ENCODE assay signal across 12 mouse cellular contexts in the genomic region with DNA sequence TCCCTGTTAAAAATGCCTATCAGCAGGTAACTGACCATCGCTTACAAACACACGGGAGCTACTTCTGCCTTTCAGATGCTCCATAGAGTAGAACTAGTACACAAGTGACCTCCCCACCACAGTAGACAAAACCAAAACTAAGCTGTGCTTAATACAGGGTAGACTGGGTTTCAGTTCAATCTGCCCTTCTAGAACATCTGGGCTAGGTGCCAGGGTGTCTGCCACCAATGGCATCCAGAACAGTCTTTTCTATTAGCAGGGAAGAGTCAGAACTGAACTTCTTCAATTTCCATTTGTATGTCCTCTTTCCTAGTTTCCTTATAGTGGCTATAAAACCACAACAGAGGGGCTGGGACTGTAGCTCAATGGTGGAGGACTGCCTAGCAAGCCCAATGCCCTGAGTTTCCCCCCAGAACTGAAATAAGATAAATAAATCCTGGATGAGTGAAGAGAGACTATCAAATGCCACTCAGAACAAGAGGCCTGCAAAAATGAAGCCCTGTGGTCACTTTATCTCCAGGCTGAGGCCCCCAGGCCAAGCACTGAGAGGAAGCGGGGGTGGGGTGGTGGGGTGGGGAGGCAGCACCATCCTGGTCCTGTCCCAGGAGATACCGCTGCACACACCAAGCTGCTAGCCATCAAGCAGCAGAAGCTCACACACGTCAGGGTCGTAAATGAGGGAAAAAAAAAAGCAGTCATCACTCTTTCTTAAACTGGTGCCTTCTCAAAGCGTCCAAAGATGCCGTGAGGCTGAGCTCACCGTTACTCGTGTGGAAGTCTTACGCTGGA. TPM values are rescaled to one million over a fixed set of nuclear protein-coding genes. Genes with fewer than 3 reads are reported as not detected.
DNase-seq lines count a peak whose midpoint lies in the region; ATAC-seq and TF ChIP-seq lines count a peak whose summit lies in the region.
"Had no signal": no experiment of that assay in that cellular context is flagged by ENCODE, and none has a peak within 500 bp of the region (broad histone marks: within the 10 kb centered on the region; RNA-seq: fewer than 3 reads in every experiment).

No protein-coding gene starts in this region.

- DNase-seq in intestine, embryonic 14.5 days (ENCODE audit: low spot score) = no peak
- no peak for DNase-seq in liver, embryonic 14.5 days (ENCODE audit: low read depth in 3 of 3, low spot score in 3 of 3)
- DNase-seq in spleen, postnatal 10 days (ENCODE audit: low spot score in 2 of 2) = no peak
- DNase-seq: cerebellum, adult 2 months; right cerebral cortex, postnatal 14 days had no signal

- H3K27ac ChIP-seq in intestine, embryonic 14.5 days (ENCODE audit: low read depth) = peak overlapping the region; percentile 54; the same call in 1 of the 2 replicates
- no peak overlapping the region for H3K27ac ChIP-seq in intestine, postnatal 0 days (ENCODE audit: low read depth, low read length)
- peak overlapping the region; percentile 19; the same call in 1 of the 2 replicates for H3K27ac ChIP-seq in bone marrow macrophage, adult 2 months (ENCODE audit: insufficient read depth, low read depth, low read length)
- H3K27ac ChIP-seq in heart, embryonic 16.5 days (ENCODE audit: low read length) = peak overlapping the region; percentile 13
- no peak overlapping the region for H3K27ac ChIP-seq in liver, embryonic 14.5 days
- H3K27ac ChIP-seq in hindbrain, embryonic 12.5 days = no peak overlapping the region
- H3K27ac ChIP-seq: liver, embryonic 15.5 days; midbrain, embryonic 15.5 days; neural tube, embryonic 12.5 days had no signal

- no peak overlapping the region for H3K4me2 ChIP-seq in intestine, embryonic 14.5 days (ENCODE audit: low read length)
- H3K4me2 ChIP-seq in intestine, postnatal 0 days (replicated peaks; ENCODE audit: low read depth) = no peak overlapping the region
- no peak overlapping the region for H3K4me2 ChIP-seq in heart, embryonic 16.5 days (ENCODE audit: low read depth, low read length)
- H3K4me2 ChIP-seq in liver, embryonic 14.5 days (ENCODE audit: low read depth) = no peak overlapping the region
- H3K4me2 ChIP-seq in hindbrain, embryonic 12.5 days (replicated peaks) = no peak overlapping the region
- H3K4me2 ChIP-seq: liver, embryonic 15.5 days; midbrain, embryonic 15.5 days; neural tube, embryonic 12.5 days had no signal

- no peak for TF ChIP-seq CTCF in intestine, postnatal 0 days (IDR thresholded peaks at IDR 0.05; ENCODE audit: low read depth)
- no peak for TF ChIP-seq CTCF in bone marrow macrophage, adult 2 months (IDR thresholded peaks at IDR 0.05; ENCODE audit: low read depth, low read length)
- no peak for TF ChIP-seq CTCF in liver, embryonic 14.5 days (IDR thresholded peaks at IDR 0.05; ENCODE audit: low read depth)

- H3K4me1 ChIP-seq in intestine, embryonic 14.5 days (replicated peaks; ENCODE audit: control insufficient read depth, insufficient read depth, low read length) = peaks cover 7% of the 10 kb centered on the region
- H3K4me1 ChIP-seq in intestine, postnatal 0 days (replicated peaks; ENCODE audit: control insufficient read depth, insufficient read depth, low read length) = no peaks in the 10 kb centered on the region
- H3K4me1 ChIP-seq in bone marrow macrophage, adult 2 months (ENCODE audit: control insufficient read depth, insufficient read depth, low read length) = peaks cover 26% of the 10 kb centered on the region
- peaks cover 7% of the 10 kb centered on the region; the same call in 1 of the 2 replicates for H3K4me1 ChIP-seq in heart, embryonic 16.5 days (ENCODE audit: control insufficient read depth, insufficient read depth, low read length)
- peaks cover 0 to 15% of the 10 kb centered on the region in 2 experiments; a peak in 3 of 4 replicates for H3K4me1 ChIP-seq in liver, embryonic 14.5 days (replicated peaks; ENCODE audit: control insufficient read depth in 2 of 2, insufficient read depth in 2 of 2, low read length in 1 of 2)
- H3K4me1 ChIP-seq in hindbrain, embryonic 12.5 days = peaks cover 6% of the 10 kb centered on the region; the same call in 1 of the 2 replicates
- H3K4me1 ChIP-seq: midbrain, embryonic 15.5 days; neural tube, embryonic 12.5 days had no signal

- no peaks in the 10 kb centered on the region for H3K9me3 ChIP-seq in intestine, embryonic 14.5 days (ENCODE audit: control insufficient read depth, low read length)
- H3K9me3 ChIP-seq in intestine, postnatal 0 days (ENCODE audit: control insufficient read depth) = no peaks in the 10 kb centered on the region
- H3K9me3 ChIP-seq in heart, embryonic 16.5 days (replicated peaks; ENCODE audit: control insufficient read depth, low read length) = no peaks in the 10 kb centered on the region
- no peaks in the 10 kb centered on the region for H3K9me3 ChIP-seq in liver, embryonic 14.5 days (ENCODE audit: control insufficient read depth, low read length)
- no peaks in the 10 kb centered on the region for H3K9me3 ChIP-seq in hindbrain, embryonic 12.5 days (replicated peaks)
- H3K9me3 ChIP-seq: liver, embryonic 15.5 days; midbrain, embryonic 15.5 days; neural tube, embryonic 12.5 days had no signal

- WGBS in intestine, embryonic 14.5 days = 51% methylated on average over 11 of the region's 11 CpGs
- 70% methylated on average over 11 of the region's 11 CpGs for WGBS in intestine, postnatal 0 days
- WGBS in heart, embryonic 16.5 days = 54% methylated on average over 11 of the region's 11 CpGs
- WGBS in liver, embryonic 14.5 days (ENCODE audit: insufficient replicate concordance) = 21% methylated on average over 11 of the region's 11 CpGs
- 86% methylated on average over 11 of the region's 11 CpGs for WGBS in hindbrain, embryonic 12.5 days

- no peak for TF ChIP-seq POLR2A in bone marrow macrophage, adult 2 months (IDR thresholded peaks at IDR 0.05; ENCODE audit: borderline replicate concordance, low read depth, low read length)

- no peak for ATAC-seq in intestine, embryonic 14.5 days (replicated peaks; ENCODE audit: low FRiP score, low TSS enrichment, low read depth)
- ATAC-seq in intestine, postnatal 0 days = no peak
- ATAC-seq in heart, embryonic 16.5 days (replicated peaks; ENCODE audit: extremely low read depth, insufficient read depth, low FRiP score) = no peak
- ATAC-seq in liver, embryonic 14.5 days (ENCODE audit: insufficient read depth) = peak; percentile 63
- ATAC-seq in hindbrain, embryonic 12.5 days (ENCODE audit: low FRiP score) = no peak
- ATAC-seq: midbrain, embryonic 15.5 days had no signal

- no peak for TF ChIP-seq EP300 in liver, embryonic 14.5 days (IDR thresholded peaks at IDR 0.05; ENCODE audit: low read depth)

- H3K4me3 ChIP-seq in intestine, embryonic 14.5 days (ENCODE audit: low read depth, low read length) = no peak overlapping the region
- no peak overlapping the region for H3K4me3 ChIP-seq in intestine, postnatal 0 days (ENCODE audit: low read depth, low read length)
- no peak overlapping the region for H3K4me3 ChIP-seq in bone marrow macrophage, adult 2 months (ENCODE audit: insufficient read depth, low read length)
- no peak overlapping the region for H3K4me3 ChIP-seq in heart, embryonic 16.5 days (ENCODE audit: low read length)
- H3K4me3 ChIP-seq in liver, embryonic 14.5 days (ENCODE audit: insufficient read depth in 1 of 2, low read depth in 2 of 2, low read length in 2 of 2) = no peak overlapping the region
- no peak overlapping the region for H3K4me3 ChIP-seq in hindbrain, embryonic 12.5 days
- H3K4me3 ChIP-seq: liver, embryonic 15.5 days; midbrain, embryonic 15.5 days; neural tube, embryonic 12.5 days had no signal

- no peaks in the 10 kb centered on the region for H3K27me3 ChIP-seq in intestine, embryonic 14.5 days (replicated peaks; ENCODE audit: control insufficient read depth, insufficient read depth, low read length)
- H3K27me3 ChIP-seq in intestine, postnatal 0 days (replicated peaks; ENCODE audit: control insufficient read depth, insufficient read depth, low read length) = no peaks in the 10 kb centered on the region
- H3K27me3 ChIP-seq in heart, embryonic 16.5 days (ENCODE audit: control insufficient read depth, insufficient read depth, low read length) = no peaks in the 10 kb centered on the region
- no peaks in the 10 kb centered on the region for H3K27me3 ChIP-seq in liver, embryonic 14.5 days (ENCODE audit: control insufficient read depth, insufficient read depth, low read length)
- H3K27me3 ChIP-seq in hindbrain, embryonic 12.5 days = no peaks in the 10 kb centered on the region
- H3K27me3 ChIP-seq: liver, embryonic 15.5 days; midbrain, embryonic 15.5 days; neural tube, embryonic 12.5 days had no signal

- H3K36me3 ChIP-seq in intestine, embryonic 14.5 days (ENCODE audit: control insufficient read depth, insufficient read depth, low read length) = peaks cover 29% of the 10 kb centered on the region
- H3K36me3 ChIP-seq in intestine, postnatal 0 days (ENCODE audit: control insufficient read depth, insufficient read depth) = peaks cover 34% of the 10 kb centered on the region
- H3K36me3 ChIP-seq in heart, embryonic 16.5 days (ENCODE audit: control insufficient read depth, insufficient read depth) = peaks cover 32% of the 10 kb centered on the region
- no peaks in the 10 kb centered on the region for H3K36me3 ChIP-seq in liver, embryonic 14.5 days (replicated peaks; ENCODE audit: control insufficient read depth, insufficient read depth, low read depth)
- peaks cover 40% of the 10 kb centered on the region for H3K36me3 ChIP-seq in hindbrain, embryonic 12.5 days
- H3K36me3 ChIP-seq: liver, embryonic 15.5 days had no signal

- no peak overlapping the region for H3K9ac ChIP-seq in intestine, embryonic 14.5 days (ENCODE audit: low read length)
- no peak overlapping the region for H3K9ac ChIP-seq in intestine, postnatal 0 days (ENCODE audit: low read depth, low read length)
- no peak overlapping the region for H3K9ac ChIP-seq in heart, embryonic 16.5 days (ENCODE audit: low read length)
- H3K9ac ChIP-seq in liver, embryonic 14.5 days (replicated peaks) = no peak overlapping the region
- no peak overlapping the region for H3K9ac ChIP-seq in hindbrain, embryonic 12.5 days
- H3K9ac ChIP-seq: liver, embryonic 15.5 days; midbrain, embryonic 15.5 days; neural tube, embryonic 12.5 days had no signal

RNA-seq across cellular contexts. Expression of a gene that starts 35.6 kb away (rescaled TPM):
- 198 and 224 TPM in 2 replicates for polyA plus RNA-seq in intestine, embryonic 14.5 days (2014; fragmentation: Nextera tagmentation; extraction: Ambion mirVana)
- 147 and 151 TPM in 2 replicates for polyA plus RNA-seq in intestine, postnatal 0 days (2015; fragmentation: Nextera tagmentation; extraction: Ambion mirVana)
- polyA plus RNA-seq in bone marrow macrophage, adult 2 months (2012; ENCODE audit: insufficient read depth, insufficient read length, missing spikeins) = 96.2 and 97.1 TPM in 2 replicates
- 242 and 283 TPM in 2 replicates for polyA plus RNA-seq in heart, embryonic 16.5 days (2015; fragmentation: Nextera tagmentation; extraction: Ambion mirVana)
- 20.3 and 25.9 TPM in 2 replicates for polyA plus RNA-seq in liver, embryonic 14.5 days (2012; rRNA removed)
- polyA plus RNA-seq in liver, embryonic 14.5 days (2014; fragmentation: Nextera tagmentation; extraction: Ambion mirVana) = 79.5 and 81.4 TPM in 2 replicates
- polyA plus RNA-seq in hindbrain, embryonic 12.5 days (2016; fragmentation: Nextera tagmentation; extraction: Ambion mirVana) = 187 and 189 TPM in 2 replicates

Comparison
In these comparisons a context has a peak if more than half of its experiments do, and no peak if none do; other contexts are left out.
1. H3K27ac ChIP-seq: peak in intestine, embryonic 14.5 days (single experiment), bone marrow macrophage, adult 2 months (single experiment) and heart, embryonic 16.5 days (single experiment); none in intestine, postnatal 0 days (single experiment), liver, embryonic 14.5 days (single experiment) and hindbrain, embryonic 12.5 days (single experiment).